Mouse (Mus musculus) embryonic facial prominence, embryonic 13.5 days (tissue): ENCODE measurements around the gene Kcna4. TPM values are rescaled to one million over a fixed set of nuclear protein-coding genes. Genes with fewer than 3 reads are reported as not detected.
A peak's percentile ranks its signal among the peaks of the same experiment; 100 is the strongest.

Source experiments
- ATAC-seq: fragments of 200-750 bp; cut with Nextera tagmentation; 2 replicates; pipeline ENCODE4 v1.8.0; 2017; ENCODE audit warnings: low read depth; ENCODE audit not compliant: insufficient number of reproducible peaks, insufficient read depth, low FRiP score, low TSS enrichment
- H3K27ac ChIP-seq: fragments of 300-500 bp; sonication (generic); 2 replicates; pipeline ENCODE4 v1.5.1; 2015; ENCODE audit warnings: moderate library complexity, mild to moderate bottlenecking, inconsistent platforms
- H3K27me3 ChIP-seq: fragments of 300-500 bp; sonication (generic); 2 replicates; pipeline ENCODE4 v1.6.1; 2015; ENCODE audit warnings: mild to moderate bottlenecking, inconsistent platforms
- H3K36me3 ChIP-seq: fragments of 300-500 bp; sonication (generic); 2 replicates; pipeline ENCODE4 v1.6.1; 2015; ENCODE audit warnings: mild to moderate bottlenecking, inconsistent platforms
- H3K4me1 ChIP-seq: fragments of 300-500 bp; sonication (generic); 2 replicates; pipeline ENCODE4 v1.6.1; 2015; ENCODE audit warnings: inconsistent platforms
- H3K4me2 ChIP-seq: fragments of 300-500 bp; sonication (generic); 2 replicates; pipeline ENCODE4 v1.6.1; 2015; ENCODE audit warnings: moderate library complexity, mild to moderate bottlenecking, inconsistent platforms
- H3K4me3 ChIP-seq: fragments of 300-500 bp; sonication (generic); 2 replicates; pipeline ENCODE4 v1.5.1; 2015; ENCODE audit warnings: mild to moderate bottlenecking, inconsistent platforms
- H3K9ac ChIP-seq: fragments of 300-500 bp; sonication (generic); 2 replicates; pipeline ENCODE4 v1.6.1; 2015; ENCODE audit warnings: mild to moderate bottlenecking, inconsistent platforms
- H3K9me3 ChIP-seq: fragments of 300-500 bp; sonication (generic); 2 replicates; pipeline ENCODE4 v1.6.1; 2016; ENCODE audit warnings: inconsistent platforms
- WGBS: fragments of 180-500 bp; shearing (Covaris S2); methylation state at CpG from one replicate; pipeline ENCODE4 v1.1.7; 2015; ENCODE audit warnings: mixed read lengths; 5-methylcytosine and 5-hydroxymethylcytosine counted together
- polyA plus RNA-seq: library from polyadenylated mRNA; unstranded; fragments of >200 nt; fragmentation: Nextera tagmentation; extraction: Ambion mirVana; gene quantifications from 2 replicates; pipeline ENCODE4 v1.2.1, GENCODE M21; 2015

Gene Kcna4
- 0.79 and 1.3 TPM in 2 replicates for polyA plus RNA-seq

GRCm38 (mm10) chr2:107289990-107290696, at the start of gene Kcna4:
Gene Kcna4, plus strand, starts transcription at chr2:107290639.
- H3K4me3 ChIP-seq = peak within 1 kb of the TSS; percentile 48
- no peaks in the 10 kb centered on the region for H3K36me3 ChIP-seq
- peak within 1 kb of the TSS; percentile 92 for H3K4me2 ChIP-seq
- no peaks in the 10 kb centered on the region for H3K9me3 ChIP-seq
- peak; percentile 89 for ATAC-seq
- peak within 1 kb of the TSS; percentile 46; the same call in 1 of the 2 replicates for H3K9ac ChIP-seq
- H3K27ac ChIP-seq = no peak within 1 kb of the TSS
- peaks cover 33% of the 10 kb centered on the region for H3K27me3 ChIP-seq
- 4% methylated on average over 24 of the region's 24 CpGs for WGBS
- peaks cover 12% of the 10 kb centered on the region for H3K4me1 ChIP-seq

GRCm38 (mm10) chr2:107258091-107258490, 32.3 kb upstream of the Kcna4 start:
- Histone ChIP-seq H3K27me3 (no peaks in the 10 kb centered on the region), H3K36me3 (no peaks in the 10 kb centered on the region), H3K4me1 (no peaks in the 10 kb centered on the region), H3K4me2 (no peak overlapping the region), H3K9ac (no peak overlapping the region), H3K4me3 (no peak overlapping the region), H3K9me3 (no peaks in the 10 kb centered on the region), H3K27ac (no peak overlapping the region)
- 82% methylated on average over 3 of the region's 3 CpGs for WGBS
- ATAC-seq = no peak

- Histone ChIP-seq H3K4me2 (no peak overlapping the region), H3K4me3 (no peak overlapping the region), H3K27me3 (no peaks in the 10 kb centered on the region), H3K9ac (no peak overlapping the region), H3K27ac (no peak overlapping the region), H3K36me3 (no peaks in the 10 kb centered on the region), H3K9me3 (no peaks in the 10 kb centered on the region), H3K4me1 (no peaks in the 10 kb centered on the region)
- no peak for ATAC-seq
- 37% methylated on average over 2 of the region's 2 CpGs for WGBS
These were observed 24.2 kb upstream of the Kcna4 start for GRCm38 (mm10) chr2:107266251-107266650.

- Histone ChIP-seq H3K27me3 (no peaks in the 10 kb centered on the region), H3K9me3 (no peaks in the 10 kb centered on the region), H3K4me2 (no peak overlapping the region), H3K9ac (no peak overlapping the region), H3K27ac (no peak overlapping the region), H3K36me3 (no peaks in the 10 kb centered on the region), H3K4me3 (no peak overlapping the region), H3K4me1 (no peaks in the 10 kb centered on the region)
- WGBS = 69% methylated on average over 3 of the region's 3 CpGs
- ATAC-seq = no peak
These were observed 20.4 kb upstream of the Kcna4 start for GRCm38 (mm10) chr2:107270050-107270449.

GRCm38 (mm10) chr2:107290697-107291019, 219 bp downstream of the Kcna4 start:
- under 1% methylated on average over 12 of the region's 12 CpGs for WGBS
- Histone ChIP-seq H3K27ac (no peak overlapping the region), H3K9me3 (no peaks in the 10 kb centered on the region), H3K4me1 (peaks cover 12% of the 10 kb centered on the region), H3K27me3 (peaks cover 33% of the 10 kb centered on the region), H3K9ac (peak overlapping the region; percentile 46; the same call in 1 of the 2 replicates), H3K36me3 (no peaks in the 10 kb centered on the region), H3K4me2 (peak overlapping the region; percentile 92), H3K4me3 (peak overlapping the region; percentile 48)
- peak; percentile 29; the same call in 1 of the 2 replicates for ATAC-seq

GRCm38 (mm10) chr2:107291142-107291541, 703 bp downstream of the Kcna4 start:
- Histone ChIP-seq H3K4me1 (peaks cover 12% of the 10 kb centered on the region), H3K9me3 (no peaks in the 10 kb centered on the region), H3K4me3 (peak overlapping the region; percentile 48), H3K27me3 (peaks cover 33% of the 10 kb centered on the region), H3K27ac (no peak overlapping the region), H3K4me2 (peak overlapping the region; percentile 92), H3K36me3 (no peaks in the 10 kb centered on the region), H3K9ac (0 out of 2 replicates have a peak overlapping the region, but pooled peaks have one; percentile 46)
- 2% methylated on average over 16 of the region's 16 CpGs for WGBS
- no peak for ATAC-seq

GRCm38 (mm10) chr2:107294521-107294920, 4.1 kb downstream of the Kcna4 start:
- no peak for ATAC-seq
- H3K36me3 ChIP-seq = no peaks in the 10 kb centered on the region
- peaks cover 28% of the 10 kb centered on the region for H3K27me3 ChIP-seq
- WGBS = 91% methylated on average over 7 of the region's 7 CpGs
- no peak overlapping the region for H3K9ac ChIP-seq
- H3K27ac ChIP-seq = no peak overlapping the region
- no peaks in the 10 kb centered on the region for H3K9me3 ChIP-seq
- H3K4me1 ChIP-seq = peaks cover 12% of the 10 kb centered on the region
- H3K4me3 ChIP-seq = no peak overlapping the region
- H3K4me2 ChIP-seq = no peak overlapping the region

GRCm38 (mm10) chr2:107301886-107302285, 11.4 kb downstream of the Kcna4 start:
- Histone ChIP-seq H3K9ac (no peak overlapping the region), H3K27ac (no peak overlapping the region), H3K27me3 (no peaks in the 10 kb centered on the region), H3K4me1 (no peaks in the 10 kb centered on the region), H3K9me3 (no peaks in the 10 kb centered on the region), H3K4me2 (no peak overlapping the region), H3K4me3 (no peak overlapping the region), H3K36me3 (no peaks in the 10 kb centered on the region)
- ATAC-seq = no peak
- WGBS = 86% methylated on average over 4 of the region's 4 CpGs

- H3K9me3 ChIP-seq = no peaks in the 10 kb centered on the region
- ATAC-seq = no peak
- WGBS = 85% methylated on average over 3 of the region's 3 CpGs
- no peak overlapping the region for H3K4me2 ChIP-seq
- no peak overlapping the region for H3K9ac ChIP-seq
- H3K36me3 ChIP-seq = no peaks in the 10 kb centered on the region
- no peaks in the 10 kb centered on the region for H3K4me1 ChIP-seq
- H3K27me3 ChIP-seq = no peaks in the 10 kb centered on the region
- no peak overlapping the region for H3K27ac ChIP-seq
- no peak overlapping the region for H3K4me3 ChIP-seq
These were observed 14.3 kb downstream of the Kcna4 start for GRCm38 (mm10) chr2:107304707-107305106.

- no peak overlapping the region for H3K4me3 ChIP-seq
- no peak overlapping the region for H3K27ac ChIP-seq
- no peak overlapping the region for H3K9ac ChIP-seq
- H3K36me3 ChIP-seq = no peaks in the 10 kb centered on the region
- ATAC-seq = no peak
- H3K27me3 ChIP-seq = no peaks in the 10 kb centered on the region
- no peak overlapping the region for H3K4me2 ChIP-seq
- 72% methylated on average over 4 of the region's 4 CpGs for WGBS
- H3K9me3 ChIP-seq = no peaks in the 10 kb centered on the region
- H3K4me1 ChIP-seq = no peaks in the 10 kb centered on the region
These were observed 15.6 kb downstream of the Kcna4 start for GRCm38 (mm10) chr2:107306077-107306476.

GRCm38 (mm10) chr2:107318636-107319035, 28.2 kb downstream of the Kcna4 start:
- Histone ChIP-seq H3K4me3 (no peak overlapping the region), H3K27ac (no peak overlapping the region), H3K9ac (no peak overlapping the region), H3K9me3 (no peaks in the 10 kb centered on the region), H3K4me1 (no peaks in the 10 kb centered on the region), H3K4me2 (no peak overlapping the region), H3K27me3 (no peaks in the 10 kb centered on the region), H3K36me3 (no peaks in the 10 kb centered on the region)
- ATAC-seq = no peak

- Histone ChIP-seq H3K27ac (no peak overlapping the region), H3K4me3 (no peak overlapping the region), H3K9ac (no peak overlapping the region), H3K9me3 (no peaks in the 10 kb centered on the region), H3K27me3 (no peaks in the 10 kb centered on the region), H3K4me1 (no peaks in the 10 kb centered on the region), H3K4me2 (no peak overlapping the region), H3K36me3 (no peaks in the 10 kb centered on the region)
- 74% methylated on average over 4 of the region's 4 CpGs for WGBS
- no peak for ATAC-seq
These were observed 31.3 kb downstream of the Kcna4 start for GRCm38 (mm10) chr2:107321596-107322226.
